ENCODE assay signal across 16 mouse cellular contexts in genomic region chr12:70533375-70533935, GRCm38 (mm10).
DNase-seq lines count a peak whose midpoint lies in the region; ATAC-seq lines count a peak whose summit lies in the region.
"Had no signal": no experiment of that assay in that cellular context is flagged by ENCODE, and none has a peak within 500 bp of the region (broad histone marks: within the 10 kb centered on the region; RNA-seq: fewer than 3 reads in every experiment).

No protein-coding gene starts in this region.

- WGBS in hindbrain, embryonic 12.5 days: 67% methylated on average over 12 of the region's 12 CpGs
- 64% methylated on average over 12 of the region's 12 CpGs for WGBS in hindbrain, embryonic 11.5 days
- 62% methylated on average over 12 of the region's 12 CpGs for WGBS in embryonic facial prominence, embryonic 12.5 days
- WGBS in limb, embryonic 13.5 days: 65% methylated on average over 12 of the region's 12 CpGs

- no peak overlapping the region for H3K4me3 ChIP-seq in hindbrain, embryonic 12.5 days
- no peak overlapping the region for H3K4me3 ChIP-seq in hindbrain, embryonic 11.5 days (ENCODE audit: low read depth, low read length)
- H3K4me3 ChIP-seq in embryonic facial prominence, embryonic 12.5 days: no peak overlapping the region
- H3K4me3 ChIP-seq in limb, embryonic 13.5 days: no peak overlapping the region
- H3K4me3 ChIP-seq: erythroblast, embryonic 14.5 days; midbrain, embryonic 12.5 days; neural tube, embryonic 15.5 days had no signal

- H3K4me2 ChIP-seq in hindbrain, embryonic 12.5 days (replicated peaks): no peak overlapping the region
- H3K4me2 ChIP-seq in hindbrain, embryonic 11.5 days (replicated peaks; ENCODE audit: low read depth, low read length): no peak overlapping the region
- H3K4me2 ChIP-seq in embryonic facial prominence, embryonic 12.5 days (replicated peaks): no peak overlapping the region
- H3K4me2 ChIP-seq in limb, embryonic 13.5 days (replicated peaks): peak overlapping the region; percentile 23; the same call in 1 of the 2 replicates
- H3K4me2 ChIP-seq: liver, embryonic 11.5 days; midbrain, embryonic 12.5 days; neural tube, embryonic 15.5 days had no signal

- no peak for ATAC-seq in hindbrain, embryonic 12.5 days (ENCODE audit: low FRiP score)
- no peak for ATAC-seq in hindbrain, embryonic 11.5 days (ENCODE audit: low FRiP score)
- no peak for ATAC-seq in embryonic facial prominence, embryonic 12.5 days (ENCODE audit: insufficient number of reproducible peaks, insufficient read depth, low FRiP score, low TSS enrichment)
- no peak for ATAC-seq in limb, embryonic 13.5 days (ENCODE audit: low FRiP score, low read depth)
- ATAC-seq: lung, postnatal 0 days had no signal

- no peaks in the 10 kb centered on the region for H3K36me3 ChIP-seq in hindbrain, embryonic 12.5 days
- H3K36me3 ChIP-seq in hindbrain, embryonic 11.5 days (ENCODE audit: control insufficient read depth, insufficient read depth, low read length): no peaks in the 10 kb centered on the region
- no peaks in the 10 kb centered on the region for H3K36me3 ChIP-seq in embryonic facial prominence, embryonic 12.5 days
- no peaks in the 10 kb centered on the region for H3K36me3 ChIP-seq in limb, embryonic 13.5 days
- H3K36me3 ChIP-seq: midbrain, embryonic 12.5 days; neural tube, embryonic 15.5 days had no signal

- DNase-seq in adrenal gland, adult (ENCODE audit: inconsistent age in 2 of 2, low spot score in 1 of 2): peak; percentile 3 to 60
- no peak for DNase-seq in adrenal gland, adult 2 months
- no peak for DNase-seq in hindbrain, embryonic 11.5 days (ENCODE audit: low spot score)
- no peak for DNase-seq in urinary bladder, adult 18-20 months (ENCODE audit: low spot score in 2 of 2)
- DNase-seq in cerebellum, adult 18-20 months: no peak
- DNase-seq: cerebellum, adult 9-10 months; kidney, postnatal 14 days; layer of hippocampus, postnatal 36 days had no signal

- H3K27ac ChIP-seq in hindbrain, embryonic 12.5 days: peak overlapping the region; percentile 36; the same call in 1 of the 2 replicates
- no peak overlapping the region for H3K27ac ChIP-seq in hindbrain, embryonic 11.5 days (ENCODE audit: low read depth, low read length)
- 0 out of 2 replicates have a peak overlapping the region, but pooled peaks have one; percentile 36 for H3K27ac ChIP-seq in embryonic facial prominence, embryonic 12.5 days
- peak overlapping the region; percentile 81 for H3K27ac ChIP-seq in limb, embryonic 13.5 days
- H3K27ac ChIP-seq: midbrain, embryonic 12.5 days had no signal

- no peaks in the 10 kb centered on the region for H3K27me3 ChIP-seq in hindbrain, embryonic 12.5 days
- H3K27me3 ChIP-seq in hindbrain, embryonic 11.5 days (ENCODE audit: control insufficient read depth, insufficient read depth, low read length): no peaks in the 10 kb centered on the region
- H3K27me3 ChIP-seq in embryonic facial prominence, embryonic 12.5 days: no peaks in the 10 kb centered on the region
- H3K27me3 ChIP-seq in limb, embryonic 13.5 days: no peaks in the 10 kb centered on the region
- H3K27me3 ChIP-seq: midbrain, embryonic 12.5 days; neural tube, embryonic 15.5 days had no signal

- H3K9me3 ChIP-seq in hindbrain, embryonic 12.5 days (replicated peaks): no peaks in the 10 kb centered on the region
- no peaks in the 10 kb centered on the region for H3K9me3 ChIP-seq in hindbrain, embryonic 11.5 days (ENCODE audit: control insufficient read depth, low read length)
- H3K9me3 ChIP-seq in embryonic facial prominence, embryonic 12.5 days: no peaks in the 10 kb centered on the region
- no peaks in the 10 kb centered on the region for H3K9me3 ChIP-seq in limb, embryonic 13.5 days
- H3K9me3 ChIP-seq: midbrain, embryonic 12.5 days; neural tube, embryonic 15.5 days had no signal

- no peak overlapping the region for H3K9ac ChIP-seq in hindbrain, embryonic 12.5 days
- H3K9ac ChIP-seq in hindbrain, embryonic 11.5 days (ENCODE audit: low read depth, low read length): no peak overlapping the region
- no peak overlapping the region for H3K9ac ChIP-seq in embryonic facial prominence, embryonic 12.5 days
- H3K9ac ChIP-seq in limb, embryonic 13.5 days: no peak overlapping the region
- H3K9ac ChIP-seq: midbrain, embryonic 12.5 days; neural tube, embryonic 15.5 days had no signal

- H3K4me1 ChIP-seq in hindbrain, embryonic 12.5 days: 0 out of 2 replicates have a peak, but pooled peaks cover 4% of the 10 kb centered on the region
- no peaks in the 10 kb centered on the region for H3K4me1 ChIP-seq in hindbrain, embryonic 11.5 days (replicated peaks; ENCODE audit: control insufficient read depth, insufficient read depth, low read length)
- peaks cover 17% of the 10 kb centered on the region for H3K4me1 ChIP-seq in embryonic facial prominence, embryonic 12.5 days
- peaks cover 18% of the 10 kb centered on the region for H3K4me1 ChIP-seq in limb, embryonic 13.5 days

Comparison
In these comparisons a context has a peak if more than half of its experiments do, and no peak if none do; other contexts are left out.
1. DNase-seq: peak in adrenal gland, adult (2 of 2); none in adrenal gland, adult 2 months (single experiment), hindbrain, embryonic 11.5 days (single experiment), urinary bladder, adult 18-20 months (0 of 2) and cerebellum, adult 18-20 months (0 of 2).